Mouse (Mus musculus): Measurements from ENCODE around the gene Kif14. TPM values are rescaled to one million over a fixed set of nuclear protein-coding genes. Genes with fewer than 3 reads are reported as not detected.

Kif14 gene
- polyA plus RNA-seq, 1 experiment = 3.7 TPM

DNA sequence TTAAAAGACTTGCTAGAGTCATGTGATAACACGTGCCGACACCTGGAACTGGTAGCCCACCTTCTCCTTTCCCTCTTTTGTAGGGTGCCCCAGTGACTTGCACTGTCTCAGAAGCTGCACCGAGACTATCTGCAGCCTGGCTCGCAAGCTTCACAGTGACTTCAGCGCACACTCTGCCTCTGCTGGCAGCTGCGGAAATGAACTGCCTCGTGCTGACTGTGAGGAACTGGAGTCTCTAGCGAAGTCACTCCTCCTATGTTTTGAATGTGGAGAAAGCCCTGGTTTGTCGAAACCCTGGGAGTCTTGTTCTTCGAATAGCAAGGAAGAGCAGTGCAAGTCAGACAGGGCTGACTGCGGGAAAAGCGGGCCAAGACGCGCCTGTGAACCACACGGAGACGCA lies 61.0 kb downstream of the Kif14 start:
- H3K36me3 ChIP-seq (ENCODE audit: control insufficient read depth, insufficient read depth, low read length) = peaks cover 22% of the 10 kb centered on the region

DNA sequence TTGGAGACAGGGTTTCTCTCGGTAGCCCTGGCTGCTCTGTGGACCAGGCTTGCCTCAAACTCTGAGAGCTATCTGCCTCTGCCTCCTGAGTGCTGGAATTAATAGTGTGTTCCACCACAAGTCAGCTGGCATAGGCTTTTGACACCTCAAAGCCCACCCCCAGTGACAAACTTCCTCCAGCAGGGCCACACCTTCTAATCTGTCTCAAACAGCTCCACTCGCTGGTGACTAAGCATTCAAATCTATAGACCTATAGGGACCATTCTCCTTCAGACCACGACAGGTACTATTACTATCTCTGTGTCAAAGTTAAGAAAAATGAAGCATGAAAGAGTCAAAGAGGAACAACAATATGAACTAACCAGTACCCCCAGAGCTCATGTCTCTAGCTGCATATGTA lies 66.4 kb downstream of the Kif14 start:
- Histone ChIP-seq H3K4me1 (replicated peaks; ENCODE audit: control insufficient read depth, insufficient read depth, low read length) (no peaks in the 10 kb centered on the region), H3K27ac (ENCODE audit: control insufficient read depth, insufficient read depth, low read length) (no peak overlapping the region), H3K4me3 (ENCODE audit: control insufficient read depth, insufficient read depth, low read length) (no peak overlapping the region), H3K36me3 (ENCODE audit: control insufficient read depth, insufficient read depth, low read length) (no peaks in the 10 kb centered on the region; the same call in 1 of the 2 replicates), H3K27me3 (ENCODE audit: control insufficient read depth, insufficient read depth, low read length) (no peaks in the 10 kb centered on the region)
- no peak for TF ChIP-seq CTCF (IDR thresholded peaks at IDR 0.05; ENCODE audit: borderline replicate concordance, control insufficient read depth, extremely low read depth, insufficient read depth, low read length, poor library complexity)
- TF ChIP-seq POLR2A (IDR thresholded peaks at IDR 0.05; ENCODE audit: control insufficient read depth, extremely low read depth, insufficient read depth, low read length, poor library complexity) = no peak
- 81% methylated on average over 3 of the region's 3 CpGs for WGBS
- no peak for DNase-seq

More for the DNA sequence above, 61.0 kb downstream of the Kif14 start:
- Histone ChIP-seq H3K27me3 (ENCODE audit: control insufficient read depth, insufficient read depth, low read length) (no peaks in the 10 kb centered on the region), H3K4me3 (ENCODE audit: control insufficient read depth, insufficient read depth, low read length) (no peak overlapping the region), H3K27ac (ENCODE audit: control insufficient read depth, insufficient read depth, low read length) (no peak overlapping the region), H3K4me1 (replicated peaks; ENCODE audit: control insufficient read depth, insufficient read depth, low read length) (no peaks in the 10 kb centered on the region)
- TF ChIP-seq POLR2A (IDR thresholded peaks at IDR 0.05; ENCODE audit: control insufficient read depth, extremely low read depth, insufficient read depth, low read length, poor library complexity) (no peak), CTCF (IDR thresholded peaks at IDR 0.05; ENCODE audit: borderline replicate concordance, control insufficient read depth, extremely low read depth, insufficient read depth, low read length, poor library complexity) (no peak)
- no peak for DNase-seq
- WGBS = 95% methylated on average over 16 of the region's 16 CpGs

DNA sequence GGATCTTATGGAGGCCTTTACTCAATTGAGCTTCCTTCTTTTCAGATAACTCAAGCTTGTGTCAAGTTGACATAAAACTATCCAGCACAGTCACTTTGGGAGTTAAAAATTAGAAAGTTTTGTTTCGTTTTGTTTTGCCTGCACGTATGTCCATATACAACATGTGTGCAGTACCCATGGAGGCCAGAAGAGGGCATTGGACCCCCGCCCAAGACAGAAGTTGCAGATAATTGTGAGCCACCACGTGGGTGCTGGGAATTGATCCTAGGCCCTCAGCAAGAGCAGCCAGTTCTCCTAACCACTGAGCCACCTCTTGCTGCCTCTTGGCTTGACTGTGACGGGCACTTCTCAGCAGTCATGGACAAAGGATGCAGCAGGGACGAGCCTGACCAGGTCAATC lies 70.8 kb downstream of the Kif14 start:
- TF ChIP-seq POLR2A (IDR thresholded peaks at IDR 0.05; ENCODE audit: control insufficient read depth, extremely low read depth, insufficient read depth, low read length, poor library complexity) (no peak), CTCF (IDR thresholded peaks at IDR 0.05; ENCODE audit: borderline replicate concordance, control insufficient read depth, extremely low read depth, insufficient read depth, low read length, poor library complexity) (no peak)
- no peaks in the 10 kb centered on the region for H3K27me3 ChIP-seq (ENCODE audit: control insufficient read depth, insufficient read depth, low read length)
- H3K4me3 ChIP-seq (ENCODE audit: control insufficient read depth, insufficient read depth, low read length) = no peak overlapping the region
- no peak overlapping the region for H3K27ac ChIP-seq (ENCODE audit: control insufficient read depth, insufficient read depth, low read length)
- 0 out of 2 replicates have a peak, but pooled peaks cover 6% of the 10 kb centered on the region for H3K4me1 ChIP-seq (replicated peaks; ENCODE audit: control insufficient read depth, insufficient read depth, low read length)
- DNase-seq = no peak
- H3K36me3 ChIP-seq (ENCODE audit: control insufficient read depth, insufficient read depth, low read length) = no peaks in the 10 kb centered on the region
- WGBS = 90% methylated on average over 6 of the region's 6 CpGs

GRCm38 (mm10) chr1:136538247-136538646 lies 72.1 kb downstream of the Kif14 start:
- H3K27ac ChIP-seq (ENCODE audit: control insufficient read depth, insufficient read depth, low read length) = no peak overlapping the region
- TF ChIP-seq POLR2A (IDR thresholded peaks at IDR 0.05; ENCODE audit: control insufficient read depth, extremely low read depth, insufficient read depth, low read length, poor library complexity) = no peak
- TF ChIP-seq CTCF (IDR thresholded peaks at IDR 0.05; ENCODE audit: borderline replicate concordance, control insufficient read depth, extremely low read depth, insufficient read depth, low read length, poor library complexity) = no peak
- DNase-seq = no peak
- H3K27me3 ChIP-seq (ENCODE audit: control insufficient read depth, insufficient read depth, low read length) = no peaks in the 10 kb centered on the region
- H3K36me3 ChIP-seq (ENCODE audit: control insufficient read depth, insufficient read depth, low read length) = no peaks in the 10 kb centered on the region
- WGBS = 88% methylated on average over 4 of the region's 4 CpGs
- H3K4me3 ChIP-seq (ENCODE audit: control insufficient read depth, insufficient read depth, low read length) = no peak overlapping the region
- H3K4me1 ChIP-seq (replicated peaks; ENCODE audit: control insufficient read depth, insufficient read depth, low read length) = 0 out of 2 replicates have a peak, but pooled peaks cover 6% of the 10 kb centered on the region

GRCm38 (mm10) chr1:136540407-136540895 lies 74.3 kb downstream of the Kif14 start:
- Histone ChIP-seq H3K27ac (ENCODE audit: control insufficient read depth, insufficient read depth, low read length) (no peak overlapping the region), H3K36me3 (ENCODE audit: control insufficient read depth, insufficient read depth, low read length) (no peaks in the 10 kb centered on the region), H3K4me3 (ENCODE audit: control insufficient read depth, insufficient read depth, low read length) (no peak overlapping the region), H3K27me3 (ENCODE audit: control insufficient read depth, insufficient read depth, low read length) (no peaks in the 10 kb centered on the region), H3K4me1 (replicated peaks; ENCODE audit: control insufficient read depth, insufficient read depth, low read length) (0 out of 2 replicates have a peak, but pooled peaks cover 6% of the 10 kb centered on the region)
- TF ChIP-seq POLR2A (IDR thresholded peaks at IDR 0.05; ENCODE audit: control insufficient read depth, extremely low read depth, insufficient read depth, low read length, poor library complexity) (no peak), CTCF (IDR thresholded peaks at IDR 0.05; ENCODE audit: borderline replicate concordance, control insufficient read depth, extremely low read depth, insufficient read depth, low read length, poor library complexity) (no peak)
- 79% methylated on average over 9 of the region's 9 CpGs for WGBS
- no peak for DNase-seq

- 78% methylated on average over 12 of the region's 12 CpGs for WGBS
Measured at GRCm38 (mm10) chr1:136541618-136542376, 75.7 kb downstream of the Kif14 start.

More at GRCm38 (mm10) chr1:136541618-136542376, 75.7 kb downstream of the Kif14 start:
- no peak overlapping the region for H3K4me3 ChIP-seq (ENCODE audit: control insufficient read depth, insufficient read depth, low read length)
- TF ChIP-seq POLR2A (IDR thresholded peaks at IDR 0.05; ENCODE audit: control insufficient read depth, extremely low read depth, insufficient read depth, low read length, poor library complexity) = no peak
- TF ChIP-seq CTCF (IDR thresholded peaks at IDR 0.05; ENCODE audit: borderline replicate concordance, control insufficient read depth, extremely low read depth, insufficient read depth, low read length, poor library complexity) = no peak
- 0 out of 2 replicates have a peak, but pooled peaks cover 6% of the 10 kb centered on the region for H3K4me1 ChIP-seq (replicated peaks; ENCODE audit: control insufficient read depth, insufficient read depth, low read length)
- H3K27me3 ChIP-seq (ENCODE audit: control insufficient read depth, insufficient read depth, low read length) = no peaks in the 10 kb centered on the region
- no peak overlapping the region for H3K27ac ChIP-seq (ENCODE audit: control insufficient read depth, insufficient read depth, low read length)
- DNase-seq = no peak
- H3K36me3 ChIP-seq (ENCODE audit: control insufficient read depth, insufficient read depth, low read length) = no peaks in the 10 kb centered on the region

Measured in thymus, adult 2 months (tissue).